Mouse (Mus musculus): ENCODE measurements around the gene Akr1d1.

Gene Akr1d1

GRCm38 (mm10) chr6:37571939-37572338 is 42.0 kb downstream of the Akr1d1 start:
- DNase-seq = no peak

GRCm38 (mm10) chr6:37572935-37573334 is 43.0 kb downstream of the Akr1d1 start:
- no peak for DNase-seq

DNA sequence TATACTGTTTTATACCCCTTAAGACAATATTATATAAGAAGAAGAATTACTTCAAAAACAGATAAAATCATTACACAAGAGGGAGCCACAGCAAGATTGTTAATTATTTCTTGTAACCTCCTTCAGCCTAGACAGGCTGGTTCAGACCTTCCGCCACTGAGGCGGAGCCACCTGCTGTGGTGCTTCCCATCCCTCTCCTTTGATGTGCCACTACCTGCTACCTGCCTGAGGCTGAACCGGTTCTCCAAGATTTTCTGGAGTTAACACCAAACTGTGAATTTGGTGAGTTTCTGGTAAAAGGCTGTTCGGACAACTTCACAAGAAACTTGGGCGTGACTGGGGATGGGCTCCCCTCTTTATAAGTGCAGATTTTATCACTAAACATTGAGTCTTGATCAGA is 50.5 kb downstream of the Akr1d1 start:
- no peak for DNase-seq

- DNase-seq = peak; percentile 46
Measured at GRCm38 (mm10) chr6:37589340-37589962, 59.5 kb downstream of the Akr1d1 start.

GRCm38 (mm10) chr6:37590800-37591199 is 60.8 kb downstream of the Akr1d1 start:
- DNase-seq = no peak

GRCm38 (mm10) chr6:37592101-37593032 is 62.4 kb downstream of the Akr1d1 start:
- peak; percentile 15 for DNase-seq

- no peak for DNase-seq
Measured at GRCm38 (mm10) chr6:37593033-37593374, 63.0 kb downstream of the Akr1d1 start.

- DNase-seq = no peak
Measured at GRCm38 (mm10) chr6:37593551-37594089, 63.6 kb downstream of the Akr1d1 start.

GRCm38 (mm10) chr6:37597088-37597487 is 67.1 kb downstream of the Akr1d1 start:
- no peak for DNase-seq

GRCm38 (mm10) chr6:37598033-37598432 is 68.1 kb downstream of the Akr1d1 start:
- DNase-seq = no peak

- DNase-seq = no peak
Measured at GRCm38 (mm10) chr6:37600976-37601498, 71.1 kb downstream of the Akr1d1 start.

DNA sequence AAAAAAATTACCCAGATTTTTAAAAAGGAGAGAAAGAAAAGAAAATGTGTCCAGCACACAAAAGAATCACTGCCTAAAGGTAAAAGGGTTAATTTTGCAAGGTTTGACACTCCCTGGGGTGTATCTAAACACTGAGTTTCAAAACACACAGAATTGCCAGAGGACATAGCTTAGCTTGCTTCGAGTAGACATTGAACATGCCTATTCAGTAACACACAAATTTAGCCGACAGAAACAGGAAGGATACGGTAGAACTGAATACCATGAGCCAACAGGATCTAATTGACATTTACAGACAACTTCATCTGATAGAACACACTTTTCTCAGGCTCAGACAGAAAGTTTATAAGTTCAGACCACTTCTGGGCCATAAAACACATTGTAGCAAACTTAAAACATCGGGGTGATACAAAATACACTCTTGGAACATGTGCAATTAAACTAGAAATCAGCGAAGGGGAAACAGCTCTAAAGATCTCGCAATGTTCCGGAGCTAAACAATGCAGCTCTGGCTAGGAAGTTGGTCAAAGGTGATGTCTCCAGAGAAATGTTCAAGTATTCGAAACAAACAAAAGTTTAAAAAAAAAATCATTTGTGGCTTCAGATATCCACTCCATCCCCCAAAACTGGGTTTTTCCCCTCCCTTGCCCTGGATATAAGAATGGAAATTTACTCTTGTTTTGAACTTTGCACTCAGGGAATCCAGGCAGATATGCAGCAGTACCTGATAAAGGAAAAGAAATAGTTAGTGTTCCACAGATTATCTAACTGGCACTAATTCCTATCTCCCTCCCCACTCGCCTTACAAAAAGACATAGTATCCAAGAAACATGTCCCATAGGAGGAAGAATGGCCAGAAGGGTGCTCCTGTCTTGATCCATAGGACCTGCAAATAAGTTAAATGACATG is 73.1 kb downstream of the Akr1d1 start:
- no peak for DNase-seq

GRCm38 (mm10) chr6:37604178-37604883 is 74.4 kb downstream of the Akr1d1 start:
- DNase-seq = no peak

- no peak for DNase-seq
Measured at GRCm38 (mm10) chr6:37604884-37605269, 74.9 kb downstream of the Akr1d1 start.

GRCm38 (mm10) chr6:37607511-37608289 is 77.7 kb downstream of the Akr1d1 start:
- DNase-seq = no peak

DNA sequence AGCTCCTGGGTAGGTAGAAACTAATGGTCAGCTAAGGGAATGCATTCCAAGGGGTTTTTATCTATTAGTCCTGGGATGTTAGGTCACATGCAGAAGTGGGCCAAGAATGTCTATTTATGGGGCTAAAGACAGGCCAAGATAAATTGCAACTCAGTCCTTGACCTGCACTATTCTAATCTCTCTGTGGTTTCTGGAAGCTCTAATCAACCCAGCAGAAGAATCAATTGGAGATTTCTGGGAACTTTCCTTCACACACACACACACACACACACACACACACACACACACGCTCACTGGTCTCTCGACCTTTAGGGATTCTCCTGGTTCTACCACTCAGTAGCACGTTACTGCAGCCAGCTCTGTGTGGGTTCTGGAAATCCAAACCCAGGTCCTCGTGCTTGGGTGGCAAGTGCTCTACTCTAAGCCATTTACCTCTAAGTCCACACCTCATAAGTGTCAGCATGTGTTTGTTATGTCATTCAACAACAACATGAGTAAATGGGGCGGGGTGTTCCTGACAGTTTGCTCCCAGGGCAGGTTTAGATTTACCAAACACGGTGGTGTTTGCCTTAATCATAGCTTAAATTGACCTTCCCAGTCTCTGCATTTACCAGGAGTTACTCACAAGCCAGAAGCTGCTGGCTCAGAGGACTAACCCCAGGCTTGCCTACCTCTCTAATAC is 82.8 kb downstream of the Akr1d1 start:
- DNase-seq = no peak

GRCm38 (mm10) chr6:37615490-37615889 is 85.5 kb downstream of the Akr1d1 start:
- no peak for DNase-seq

DNA sequence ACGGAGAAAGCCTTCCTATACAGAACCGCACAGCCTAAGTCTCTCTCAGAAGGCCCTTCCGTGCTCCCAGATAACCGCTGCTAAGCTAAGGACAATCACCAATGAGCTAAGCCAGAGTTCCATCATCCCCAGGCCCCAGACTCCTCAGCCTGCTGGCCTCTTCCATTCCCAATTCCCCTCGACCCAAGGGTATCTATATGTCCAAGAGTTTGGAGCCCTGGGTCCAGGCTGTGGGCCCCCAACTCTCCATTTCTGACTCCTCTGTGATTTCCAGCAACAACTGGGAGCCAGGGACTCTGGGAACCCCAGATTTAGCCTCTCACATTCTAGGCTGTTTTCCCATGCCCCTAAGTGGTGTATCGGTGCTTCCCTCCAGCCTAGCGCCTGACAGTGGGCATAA is 86.2 kb downstream of the Akr1d1 start:
- no peak for DNase-seq

DNA sequence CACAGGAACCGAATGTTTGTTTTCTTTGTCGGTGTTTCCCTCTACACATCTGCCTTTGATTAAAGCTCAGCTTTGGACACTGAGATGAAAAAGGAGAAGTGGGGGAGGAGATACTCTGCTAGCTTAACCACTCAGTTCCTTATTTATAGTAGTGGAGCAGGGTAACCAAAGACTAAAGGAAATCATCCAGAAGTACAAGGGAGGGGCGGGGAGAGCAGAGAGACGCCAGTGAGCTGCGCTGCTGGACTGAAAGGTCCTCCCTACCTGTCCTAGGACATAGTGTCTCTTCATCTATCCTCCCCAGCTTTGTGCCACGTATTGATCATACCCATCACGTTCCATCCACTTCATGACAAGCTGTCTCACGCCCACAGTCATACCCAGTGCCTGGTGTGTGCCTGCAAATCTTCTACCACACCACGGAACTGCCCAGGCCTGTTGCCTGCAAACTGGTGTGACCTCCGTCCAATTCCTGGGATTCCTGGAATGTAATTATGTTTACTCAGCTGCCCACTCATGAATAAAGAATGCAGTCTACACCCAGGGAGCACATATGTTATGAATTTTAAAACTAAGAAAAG is 87.5 kb downstream of the Akr1d1 start:
- DNase-seq = no peak
